Mouse (Mus musculus) ES-Bruce4 (cell line): ENCODE results near the gene Vars2.

Experiments
- CTCF ChIP-seq: IDR thresholded peaks from one replicate; pipeline ENCODE4 v1.8.1; 2011; ENCODE audit warnings: low read depth, low read length
- EP300 ChIP-seq: IDR thresholded peaks from 2 replicates; pipeline ENCODE4 v1.6.1; 2011; ENCODE audit warnings: low read depth, low read length; ENCODE audit not compliant: insufficient read depth
- POLR2A ChIP-seq: IDR thresholded peaks from one replicate; pipeline ENCODE4 v1.8.1; 2011; ENCODE audit warnings: low read length; ENCODE audit not compliant: insufficient read depth

DNA sequence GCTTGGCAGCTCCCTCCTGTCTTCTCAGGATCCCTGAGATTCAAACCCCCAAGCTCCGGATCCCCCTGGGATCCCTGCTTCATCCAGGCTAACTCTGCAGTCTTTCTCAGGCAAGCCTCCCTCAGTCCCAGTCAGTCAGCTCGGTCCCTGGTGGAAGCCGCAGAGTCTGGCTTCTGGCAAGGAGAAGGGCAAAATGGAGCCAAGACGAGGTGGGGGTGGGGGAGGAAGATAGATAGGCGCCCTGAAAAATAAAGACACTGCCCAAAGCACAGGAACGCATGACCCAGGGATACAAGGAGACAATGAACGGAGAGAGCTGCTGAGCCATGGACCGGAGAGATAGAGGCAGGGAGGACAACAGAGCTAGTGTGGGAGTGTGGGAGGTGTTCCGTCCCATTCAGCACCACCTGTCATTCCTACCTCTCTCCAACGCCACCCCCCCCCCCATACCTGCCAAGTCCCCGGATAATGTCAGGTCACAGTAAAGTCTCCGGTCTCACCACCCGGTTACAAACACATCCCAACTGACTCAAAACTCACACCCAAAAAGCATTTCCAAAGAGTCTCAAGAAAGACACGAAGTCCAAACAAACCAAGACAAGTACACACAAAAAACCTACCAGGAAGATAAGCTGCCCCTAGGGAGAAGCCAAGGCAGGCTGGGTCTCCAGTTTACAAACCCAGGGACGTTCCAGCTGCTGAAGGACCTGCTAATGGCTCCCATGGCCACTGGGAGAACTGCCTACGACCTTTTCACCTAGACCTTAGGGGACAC, 34.0 kb upstream of the Vars2 start:
- TF ChIP-seq POLR2A, result no peak
- TF ChIP-seq EP300, result no peak
- TF ChIP-seq CTCF, result no peak
